Mouse (Mus musculus) mouse embryonic stem cell (cell line): ENCODE results near the gene Yif1a.

ENCODE experiments used
- in situ Hi-C, 2 experiments: fragments of 300-500 bp; cut with MboI; formaldehyde crosslinking; loops; 1 replicate in 1 of 2; 3 replicates in 1 of 2; pipeline ENCODE4 v1.14.3; 2019 to 2020; ENCODE audit warnings: low sequenced_read_pairs in 2 of 2, low pct_unique_long_range_greater_than_20kb in 1 of 2, mixed read lengths in 1 of 2; ENCODE audit not compliant: unreplicated experiment in 1 of 2

Gene Yif1a

GRCm38 (mm10) chr19:5106074-5106473, 17.7 kb downstream of the Yif1a start:
- in situ Hi-C loops, result no loop called here

GRCm38 (mm10) chr19:5106731-5107191, 18.4 kb downstream of the Yif1a start, which contains the start of gene Rab1b:
Gene Rab1b (minus strand): TSS chr19:5107072.
- in situ Hi-C loops, result no loop called here

DNA sequence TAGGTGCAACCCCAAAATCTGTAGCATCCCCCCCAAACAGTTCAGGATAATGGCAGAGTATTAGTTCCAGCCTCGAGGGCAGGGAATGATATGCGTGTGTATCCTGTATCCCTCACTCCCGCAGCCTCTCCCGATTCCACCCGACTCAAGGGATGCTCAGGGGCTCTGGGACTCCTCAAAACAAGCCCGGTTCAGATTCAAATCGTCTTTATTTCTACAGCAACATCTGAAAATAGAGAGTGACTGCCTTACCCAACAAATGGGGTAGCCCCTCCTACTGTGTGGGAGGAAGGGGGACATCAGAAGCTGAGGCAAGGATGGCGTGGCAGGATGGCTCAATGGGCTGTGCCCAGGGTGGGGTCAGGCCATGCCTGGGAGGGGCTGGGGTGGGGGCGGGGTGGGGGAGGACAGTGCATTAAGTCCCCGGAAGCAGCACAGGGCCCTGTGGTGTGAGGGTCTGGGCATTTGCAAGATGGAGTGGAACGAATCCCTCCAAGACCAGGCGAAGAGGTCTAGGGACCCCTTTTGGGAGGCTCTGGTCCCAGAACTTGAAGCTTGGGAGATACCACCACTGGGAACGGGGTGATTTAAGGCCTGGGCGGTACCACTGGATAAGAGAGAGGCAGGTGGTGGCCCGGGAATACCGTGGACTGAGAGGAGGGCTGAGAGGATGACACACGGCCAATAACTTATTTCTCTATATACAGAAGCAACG, 19.4 kb downstream of the Yif1a start:
- in situ Hi-C loops, result no loop called here

DNA sequence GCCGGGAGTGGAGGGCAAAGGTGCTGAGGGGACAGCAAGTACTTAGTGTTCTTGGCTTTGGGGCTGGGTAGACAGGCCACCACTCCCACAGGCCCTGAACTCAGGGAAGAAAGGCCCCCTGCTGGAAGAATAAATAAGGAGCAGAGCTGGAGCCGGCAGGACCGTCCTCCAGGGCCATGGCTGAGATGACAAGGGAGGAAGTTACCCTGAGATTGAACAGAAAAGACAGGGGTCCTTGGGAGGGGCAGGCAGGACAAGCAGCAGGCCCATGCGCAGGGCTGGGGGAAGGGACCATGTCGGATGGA, 19.9 kb downstream of the Yif1a start:
- in situ Hi-C loops, result no loop called here

DNA sequence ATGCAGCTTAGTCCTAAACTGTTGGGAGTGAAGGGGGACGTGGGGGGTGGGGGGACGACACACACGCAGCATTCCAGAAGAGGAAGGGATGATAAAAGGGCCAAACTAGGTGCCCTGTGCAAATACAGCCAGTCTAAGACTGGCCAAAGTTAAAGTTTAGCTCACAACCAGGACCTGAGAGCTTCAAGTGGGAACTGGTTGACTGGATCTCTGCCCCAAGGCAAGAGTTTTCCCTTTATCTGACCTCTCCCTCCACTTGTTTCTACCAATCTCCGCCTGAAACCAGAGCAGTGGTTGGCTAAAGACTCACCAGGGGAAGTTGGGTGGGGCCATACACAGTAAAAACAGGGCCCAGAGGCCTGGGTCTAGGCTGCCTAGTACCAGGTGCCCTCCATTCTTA, 20.4 kb downstream of the Yif1a start:
- in situ Hi-C loops, result no loop called here

GRCm38 (mm10) chr19:5109659-5110453, 21.5 kb downstream of the Yif1a start:
- in situ Hi-C loops, result no loop called here

GRCm38 (mm10) chr19:5113783-5114182, 25.4 kb downstream of the Yif1a start:
- in situ Hi-C loops, result no loop called here

- in situ Hi-C loops, result no loop called here
These were observed 29.4 kb downstream of the Yif1a start for GRCm38 (mm10) chr19:5117494-5118383.

DNA sequence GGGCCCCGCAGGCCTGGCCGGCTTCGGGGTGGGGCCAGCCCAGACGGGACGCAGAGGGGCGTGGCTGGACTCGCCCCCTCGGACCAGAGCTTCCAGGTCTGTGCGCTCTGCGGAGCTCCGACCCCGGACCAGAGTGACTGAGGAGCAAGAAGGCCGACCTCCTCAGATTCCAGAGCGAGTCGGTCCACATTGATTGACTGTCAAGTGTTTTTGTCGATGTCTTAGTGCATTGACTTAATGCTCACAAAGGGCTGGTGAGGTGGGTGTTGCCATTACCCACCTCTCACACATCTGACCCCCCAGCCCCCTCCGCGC, 30.0 kb downstream of the Yif1a start, which contains the start of gene Klc2:
TSS of gene Klc2 (minus strand) at position 177 of the 315 bp plus-strand sequence.
- in situ Hi-C loops, result no loop called here

DNA sequence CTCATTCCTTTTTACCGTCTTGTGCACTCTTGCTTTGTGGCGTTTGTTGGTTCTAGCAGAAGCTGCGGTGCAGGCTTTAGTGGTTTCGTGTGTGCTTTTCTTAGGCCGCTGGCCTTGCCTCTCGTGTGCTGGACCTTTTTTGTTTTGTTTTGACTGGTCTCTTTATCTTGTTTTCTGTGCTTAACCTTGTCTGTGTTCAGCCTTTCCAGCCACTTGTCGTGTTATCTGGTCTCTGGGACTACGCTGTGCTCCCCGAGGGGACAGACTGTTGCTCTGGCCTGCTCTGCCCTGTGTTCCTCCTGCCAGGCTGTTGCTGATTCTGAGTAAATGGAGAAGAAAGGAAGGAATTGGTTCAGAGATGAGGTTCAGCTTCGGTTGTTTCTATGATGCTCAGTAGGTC, 34.2 kb downstream of the Yif1a start:
- in situ Hi-C loops, result no loop called here

GRCm38 (mm10) chr19:5123241-5123640, 34.9 kb downstream of the Yif1a start:
- in situ Hi-C loops, result no loop called here

DNA sequence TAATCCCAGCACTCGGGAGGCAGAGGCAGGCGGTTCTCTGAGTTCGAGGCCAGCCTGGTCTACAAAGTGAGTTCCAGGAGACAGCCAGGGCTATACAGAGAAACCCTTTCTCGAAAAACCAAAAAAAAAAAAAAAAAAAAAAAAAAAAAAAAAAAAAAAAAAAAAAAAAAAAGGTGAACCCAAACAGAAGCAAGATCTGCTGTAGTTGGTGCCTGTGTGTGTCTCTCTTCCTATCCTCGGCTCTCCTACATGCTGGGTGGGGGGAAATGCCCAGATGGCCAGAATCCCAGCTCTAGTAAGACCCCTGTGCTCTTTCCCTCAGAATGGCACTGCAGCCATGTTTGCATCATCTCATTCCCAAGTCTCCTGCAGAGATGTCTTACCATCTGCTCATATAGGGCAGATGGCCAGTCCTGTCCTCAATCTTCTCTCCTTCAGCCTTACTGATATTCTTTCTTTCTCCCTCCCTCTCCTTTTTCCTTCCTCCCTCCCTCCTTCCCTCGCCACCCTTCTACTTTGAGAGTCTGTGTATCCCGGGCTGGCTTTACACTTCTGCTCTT, 35.8 kb downstream of the Yif1a start:
- in situ Hi-C loops, result no loop called here

- in situ Hi-C loops, result no loop called here
These were observed 41.4 kb downstream of the Yif1a start for GRCm38 (mm10) chr19:5129770-5130169.

- in situ Hi-C loops, result no loop called here
These were observed 42.9 kb downstream of the Yif1a start for GRCm38 (mm10) chr19:5131237-5131636.

GRCm38 (mm10) chr19:5139640-5140039, 51.3 kb downstream of the Yif1a start:
- in situ Hi-C loops, result loop anchor here (5.0 to 10.0 kb wide), 2 partner anchors 45 to 52 kb away; partner anchors contain the start of genes Cnih2 (in 1 of the 2), Tmem151a (in 1 of the 2) and Yif1a (in 1 of the 2)
